Mouse (Mus musculus): ENCODE measurements at regions not wholly inside any gene's neighbourhood (a gene's known extent, or its start where the extent isn't known, plus 50 kb on each side); places are given as distances from the start of the nearest gene placed in this dataset.

GRCm38 (mm10) chr2:72597941-72598340 lies 122.0 kb downstream of the Cdca7 start:
- no peak for TF ChIP-seq POLR2A (IDR thresholded peaks at IDR 0.05; ENCODE audit: insufficient read depth, low read length)
- no peak for TF ChIP-seq CTCF (IDR thresholded peaks at IDR 0.05; ENCODE audit: low read depth, low read length)
